Mouse (Mus musculus) C2C12 (cell line): ENCODE data around the gene Gjc2. TPM values are rescaled to one million over a fixed set of nuclear protein-coding genes. Genes with fewer than 3 reads are reported as not detected.

Experiments
- H3K27me3 ChIP-seq: one replicate; pipeline ENCODE4 v1.6.1; 2011; ENCODE audit not compliant: control insufficient read depth, insufficient read depth, insufficient read length
- H3K36me3 ChIP-seq: one replicate; pipeline ENCODE4 v1.6.1; 2011; ENCODE audit not compliant: control insufficient read depth, insufficient read depth
- H3K4me3 ChIP-seq: one replicate; pipeline ENCODE4 v1.5.1; 2011; ENCODE audit warnings: mild to moderate bottlenecking, control low read depth; ENCODE audit not compliant: poor library complexity, insufficient read depth, severe bottlenecking
- H3K79me2 ChIP-seq: one replicate; pipeline ENCODE4 v1.6.1; 2011; ENCODE audit not compliant: control insufficient read depth, insufficient read depth
- H3K79me3 ChIP-seq: one replicate; pipeline ENCODE4 v1.6.1; 2011; ENCODE audit warnings: low read depth, control low read depth
- H3ac ChIP-seq: one replicate; pipeline ENCODE3; 2011; ENCODE audit warnings: low read depth; ENCODE audit not compliant: control insufficient read depth, insufficient read length
- CEBPB ChIP-seq: IDR thresholded peaks from one replicate; pipeline ENCODE4 v1.6.1; 2011; ENCODE audit warnings: low read depth, mild to moderate bottlenecking, control low read depth, moderate library complexity
- CTCF ChIP-seq: IDR thresholded peaks from one replicate; pipeline ENCODE4 v1.5.1; 2011; ENCODE audit not compliant: control insufficient read depth, insufficient read depth, insufficient read length
- FOSL1 ChIP-seq: IDR thresholded peaks from one replicate; pipeline ENCODE4 v1.8.0; 2011; ENCODE audit warnings: mild to moderate bottlenecking, low read length; ENCODE audit not compliant: poor library complexity, insufficient read depth, severe bottlenecking
- MAX ChIP-seq: IDR thresholded peaks from one replicate; pipeline ENCODE4 v1.6.1; 2011; ENCODE audit warnings: mild to moderate bottlenecking, control low read depth
- MYOD1 ChIP-seq: IDR thresholded peaks from one replicate; pipeline ENCODE4 v1.6.1; 2011; ENCODE audit warnings: low read depth; ENCODE audit not compliant: control insufficient read depth, insufficient read length
- MYOG ChIP-seq: IDR thresholded peaks from one replicate; pipeline ENCODE4 v1.6.1; 2011; ENCODE audit not compliant: control insufficient read depth, insufficient read length; ENCODE audit errors: extremely low read depth
- USF1 ChIP-seq: IDR thresholded peaks from one replicate; pipeline ENCODE4 v1.6.1; 2011; ENCODE audit warnings: low read depth, mild to moderate bottlenecking, control low read depth, moderate library complexity
- polyA plus RNA-seq: library from polyadenylated mRNA; unstranded; fragments of >200 nt; fragmentation: generic; extraction: Trizol; gene quantifications from one replicate; pipeline ENCODE4 v1.2.1, GENCODE M21; 2012; ENCODE audit warnings: missing spikeins

The Gjc2 gene
- polyA plus RNA-seq, 1 experiment: 0.02 TPM

DNA sequence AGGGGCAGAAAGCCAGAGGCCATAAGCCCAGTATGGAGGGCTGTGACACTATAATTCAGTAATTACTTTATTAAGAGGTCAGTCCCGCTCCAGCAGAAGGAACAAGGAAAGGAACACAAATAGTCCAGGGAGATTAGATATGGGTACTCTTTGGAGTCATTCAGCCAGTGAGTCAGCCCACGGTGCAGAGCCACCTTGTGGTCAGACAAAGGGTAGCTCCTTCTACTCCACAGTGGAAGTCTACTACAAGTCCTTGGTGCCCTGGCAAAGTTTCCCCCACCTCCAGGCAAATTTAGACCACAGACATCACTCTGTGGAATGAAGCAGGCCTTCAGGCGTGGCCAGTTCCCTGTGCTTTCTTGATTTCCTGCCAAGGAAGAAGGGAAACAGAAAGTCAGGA, 808 bp upstream of the Gjc2 start:
- Histone ChIP-seq H3K4me3 (no peak overlapping the region), H3K36me3 (peaks cover 12% of the 10 kb centered on the region), H3K79me2 (peaks cover under 1% of the 10 kb centered on the region), H3K27me3 (no peaks in the 10 kb centered on the region), H3ac (no peak overlapping the region), H3K79me3 (no peaks in the 10 kb centered on the region)
- TF ChIP-seq CEBPB (no peak), CTCF (peak; percentile 39), MYOG (no peak), FOSL1 (peak; percentile 7)

- TF ChIP-seq USF1 (no peak), FOSL1 (no peak), CTCF (no peak), CEBPB (no peak), MYOG (no peak)
- no peaks in the 10 kb centered on the region for H3K36me3 ChIP-seq
- H3ac ChIP-seq: no peak overlapping the region
- no peaks in the 10 kb centered on the region for H3K79me3 ChIP-seq
- H3K79me2 ChIP-seq: no peaks in the 10 kb centered on the region
- no peak overlapping the region for H3K4me3 ChIP-seq
- H3K27me3 ChIP-seq: peaks cover 49% of the 10 kb centered on the region
These were observed 6.1 kb downstream of the Gjc2 start for GRCm38 (mm10) chr11:59176921-59177320.

- Histone ChIP-seq H3K79me3 (no peaks in the 10 kb centered on the region), H3K36me3 (no peaks in the 10 kb centered on the region), H3K4me3 (no peak overlapping the region), H3K79me2 (no peaks in the 10 kb centered on the region), H3ac (no peak overlapping the region), H3K27me3 (peaks cover 49% of the 10 kb centered on the region)
- TF ChIP-seq USF1 (no peak), FOSL1 (no peak), CEBPB (no peak), MYOD1 (no peak), MYOG (no peak), CTCF (no peak), MAX (no peak)
These were observed 6.5 kb downstream of the Gjc2 start for GRCm38 (mm10) chr11:59176475-59176874.

GRCm38 (mm10) chr11:59174189-59174838, 8.7 kb downstream of the Gjc2 start:
- H3K4me3 ChIP-seq: no peak overlapping the region
- no peaks in the 10 kb centered on the region for H3K79me3 ChIP-seq
- H3K27me3 ChIP-seq: peaks cover 49% of the 10 kb centered on the region
- no peaks in the 10 kb centered on the region for H3K36me3 ChIP-seq
- H3K79me2 ChIP-seq: no peaks in the 10 kb centered on the region
- TF ChIP-seq CTCF: no peak
- TF ChIP-seq CEBPB: no peak
- no peak for TF ChIP-seq MYOD1
- no peak for TF ChIP-seq USF1
- TF ChIP-seq MYOG: no peak
- TF ChIP-seq MAX: no peak
- no peak for TF ChIP-seq FOSL1
- no peak overlapping the region for H3ac ChIP-seq

- Histone ChIP-seq H3K36me3 (no peaks in the 10 kb centered on the region), H3ac (no peak overlapping the region), H3K27me3 (peaks cover 18% of the 10 kb centered on the region), H3K79me3 (no peaks in the 10 kb centered on the region), H3K79me2 (no peaks in the 10 kb centered on the region), H3K4me3 (no peak overlapping the region)
- TF ChIP-seq MYOG (no peak), FOSL1 (no peak), MYOD1 (no peak), CTCF (no peak), USF1 (no peak), MAX (no peak), CEBPB (no peak)
These were observed 12.5 kb downstream of the Gjc2 start for GRCm38 (mm10) chr11:59170549-59170948.

DNA sequence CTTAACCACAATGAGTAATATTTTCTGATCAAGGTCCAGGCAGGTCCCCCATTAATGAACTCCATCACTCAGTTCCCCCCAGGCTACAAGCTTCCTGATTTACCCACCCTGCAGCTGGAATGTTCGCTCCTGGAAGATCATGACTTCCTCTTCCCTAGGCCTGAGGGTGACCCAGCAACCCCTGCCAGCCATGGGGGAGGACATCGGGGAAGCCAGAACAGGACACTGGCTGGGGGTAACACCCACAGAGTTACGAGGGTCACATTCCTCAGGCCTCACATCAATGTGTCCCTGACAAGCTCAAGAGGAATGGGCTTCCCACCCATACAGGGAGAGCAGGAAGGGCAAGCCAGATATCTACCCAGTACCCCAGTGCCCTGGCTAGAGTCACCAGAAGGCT, 13.2 kb downstream of the Gjc2 start:
- Histone ChIP-seq H3K79me3 (no peaks in the 10 kb centered on the region), H3ac (no peak overlapping the region), H3K27me3 (peaks cover 12% of the 10 kb centered on the region), H3K4me3 (no peak overlapping the region), H3K36me3 (no peaks in the 10 kb centered on the region), H3K79me2 (no peaks in the 10 kb centered on the region)
- TF ChIP-seq MAX (no peak), MYOD1 (no peak), CTCF (no peak), CEBPB (no peak), MYOG (no peak), USF1 (no peak), FOSL1 (no peak)
